Mouse (Mus musculus): Measurements from ENCODE around the gene Trim62. TPM values are rescaled to one million over a fixed set of nuclear protein-coding genes. Genes with fewer than 3 reads are reported as not detected.

Gene Trim62
- total RNA-seq, 2 experiments from 2014 or later: 0.34 to 0.45 TPM

DNA sequence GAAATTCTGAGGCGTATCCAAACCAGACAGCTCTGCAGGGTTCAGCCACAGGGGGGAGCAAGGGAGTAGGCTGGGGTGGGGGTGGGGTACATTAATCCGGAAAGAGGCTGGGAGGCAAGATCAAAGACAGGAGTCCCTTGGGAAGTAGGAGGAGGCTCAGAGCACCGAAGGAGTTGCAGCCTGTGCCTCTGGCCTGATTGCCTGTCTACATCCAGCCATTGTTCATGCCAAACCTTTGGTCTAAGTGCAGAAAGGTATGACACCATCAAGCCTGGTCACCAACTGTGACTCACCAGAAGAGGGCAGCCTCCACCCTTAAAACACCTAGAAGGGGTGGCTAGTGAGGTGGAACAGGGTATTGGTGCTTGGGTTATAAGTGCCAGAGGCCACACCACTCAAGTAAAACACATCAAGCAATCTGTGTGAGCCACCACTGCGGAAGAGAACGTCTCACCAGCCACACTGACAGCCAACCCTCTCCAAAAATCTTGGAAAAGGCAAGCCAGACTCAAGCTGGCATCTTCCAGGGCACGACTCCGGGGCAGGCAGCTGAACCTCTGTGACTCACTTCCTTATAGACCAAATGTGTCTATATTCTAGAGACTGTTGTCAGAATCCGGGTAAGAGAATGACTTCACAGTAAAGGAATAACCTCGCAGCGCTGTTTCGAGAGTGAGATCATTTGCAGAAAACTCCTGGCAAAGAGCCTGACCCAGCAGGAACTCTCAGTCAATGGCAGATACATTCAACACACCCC, 74.0 kb downstream of the Trim62 start:
- DNase-seq (ENCODE audit: low spot score): peak; percentile 26

- DNase-seq (ENCODE audit: low spot score): no peak
Measured at GRCm38 (mm10) chr4:128958156-128958555, 74.8 kb downstream of the Trim62 start.

DNA sequence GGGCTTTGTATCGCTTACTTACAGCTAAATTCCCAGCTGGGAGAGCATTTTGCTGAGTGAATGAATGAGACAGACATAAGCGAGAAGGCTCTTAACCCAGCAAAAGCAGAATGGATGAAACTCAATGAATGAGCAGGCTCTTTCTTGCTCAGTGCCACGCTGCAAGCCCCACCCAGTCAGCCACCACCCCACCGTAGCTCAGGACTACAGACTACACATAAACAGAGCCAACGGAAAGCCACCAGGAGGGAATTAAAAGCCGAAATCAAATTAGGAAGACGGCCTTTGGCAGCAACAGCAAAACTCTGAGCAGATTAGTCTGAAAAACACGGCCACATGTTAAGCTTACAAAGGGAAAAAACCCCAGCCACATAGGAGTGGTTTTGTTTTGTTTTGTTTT, 75.5 kb downstream of the Trim62 start:
- DNase-seq (ENCODE audit: low spot score): no peak

GRCm38 (mm10) chr4:128959676-128960075, 76.3 kb downstream of the Trim62 start:
- no peak for DNase-seq (ENCODE audit: low spot score)

Other genes with a start within 250 kb of the Trim62 start
- 10 to 100 TPM; 17.6 to 22.9 TPM for gene Phc2, start 228.9 kb upstream of the Trim62 start, total RNA-seq (2021)
- not detected for gene A3galt2, start 128.2 kb upstream of the Trim62 start, total RNA-seq (2021)
- 1 to 10 TPM; 9.7 TPM for gene Zfp362, start 77.5 kb upstream of the Trim62 start, total RNA-seq (2021)
- gene Azin2, start 78.9 kb downstream of the Trim62 start, total RNA-seq (2021): 1 to 10 TPM; 2.3 to 3.4 TPM
- 10 to 100 TPM; 24.1 to 24.3 TPM for gene Ak2, start 108.4 kb downstream of the Trim62 start, total RNA-seq (2021)
- gene Rnf19b, start 174.7 kb downstream of the Trim62 start, total RNA-seq (2021): 10 to 100 TPM; 23.3 to 24.4 TPM
- gene Tmem54, start 222.0 kb downstream of the Trim62 start, total RNA-seq (2021): not detected
- not detected for gene Hpca, start 238.5 kb downstream of the Trim62 start, total RNA-seq (2021)